Mouse (Mus musculus) erythroblast, embryonic 14.5 days (primary cell): ENCODE measurements around the gene Gemin8.

Experiments
- GATA1 ChIP-seq: IDR thresholded peaks from 2 replicates; pipeline ENCODE4 v1.6.1; 2012; ENCODE audit warnings: low read length, inconsistent platforms, mixed read lengths
- TAL1 ChIP-seq: IDR thresholded peaks from 3 replicates; pipeline ENCODE4 v1.6.1; 2012; ENCODE audit warnings: low read length, inconsistent platforms, mixed read lengths

- TF ChIP-seq GATA1 = no peak
- TF ChIP-seq TAL1 = no peak
These were observed 59.5 kb downstream of the Gemin8 start for GRCm38 (mm10) chrX:166229750-166230149.
